In the genomic region with DNA sequence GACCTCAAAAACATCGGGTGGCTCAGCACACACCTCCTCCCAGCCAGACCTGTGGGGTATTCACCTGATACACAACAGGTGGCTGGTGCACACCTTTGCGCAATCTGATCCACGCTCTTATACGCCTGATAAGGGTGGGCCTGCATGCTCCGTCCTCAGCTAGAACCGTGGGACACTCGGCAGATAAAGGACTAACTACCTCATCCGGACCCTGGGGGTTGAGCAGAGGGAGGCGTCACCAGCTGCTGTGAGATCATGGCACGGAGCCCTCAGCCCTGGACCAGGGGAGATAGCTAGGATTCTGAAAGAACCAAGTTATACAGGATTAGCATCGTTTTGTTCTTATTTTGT, we compare ENCODE assay signal across 7 mouse cellular contexts. TPM values are rescaled to one million over a fixed set of nuclear protein-coding genes. Genes with fewer than 3 reads are reported as not detected.
DNase-seq lines count a peak whose midpoint lies in the region; ATAC-seq and TF ChIP-seq lines count a peak whose summit lies in the region.

A gene (plus strand): TSS at position 73 of the 351 bp plus-strand sequence.

- in situ Hi-C loops in Patski (cut with MboI; ENCODE audit: low pct_unique_long_range_greater_than_20kb) = loop anchor here (5.0 to 10.0 kb wide), 2 partner anchors 99 to 216 kb away; a partner anchor contains a TSS

- peaks cover 54% of the 10 kb centered on the region for H3K4me1 ChIP-seq in forebrain, embryonic 15.5 days

- no peaks in the 10 kb centered on the region for H3K9me3 ChIP-seq in forebrain, embryonic 15.5 days

- TF ChIP-seq CTCF in Patski (IDR thresholded peaks at IDR 0.05) = no peak

- WGBS in forebrain, embryonic 15.5 days = under 1% methylated on average over 11 of the region's 11 CpGs

- POLR2A ChIA-PET in Patski (lab: Charles Lee) = interaction anchor here (0.6 to 2.2 kb wide), 4 partner anchors 18 to 114 kb away, joined by 3 to 6 read pairs (median 4); a partner anchor contains a TSS

- peak; percentile 57 for ATAC-seq in Patski
- peak; percentile 24 for ATAC-seq in forebrain, embryonic 15.5 days (replicated peaks)
- ATAC-seq in hematopoietic stem cell, adult 5-6 weeks (replicated peaks in 1 of 2; ENCODE audit: insufficient read depth in 1 of 2, low FRiP score in 2 of 2, low TSS enrichment in 1 of 2, low read depth in 1 of 2, poor library complexity in 2 of 2, severe bottlenecking in 2 of 2) = peak; percentile 37 to 42; a peak in 2 of 4 replicates

- no peaks in the 10 kb centered on the region for H3K36me3 ChIP-seq in forebrain, embryonic 15.5 days

- H3K27ac ChIP-seq in forebrain, embryonic 15.5 days (replicated peaks) = peak within 1 kb of the TSS; percentile 90

- DNase-seq in Patski (ENCODE audit: low read depth, low spot score) = no peak
- peak; percentile 47 for DNase-seq in cerebellum, adult 11 months
- DNase-seq in layer of hippocampus, adult 9-10 months (ENCODE audit: low spot score) = peak; percentile 16
- DNase-seq in lung, postnatal 36 days = peak; percentile 65
- DNase-seq in right cerebral cortex, postnatal 4 days = peak; percentile 62

- CTCF ChIA-PET in Patski (lab: Charles Lee) = interaction anchor here (0.9 to 1.5 kb wide), 6 partner anchors 9 to 113 kb away, joined by 3 to 4 read pairs (median 3); a partner anchor contains a TSS

- H3K4me3 ChIP-seq in forebrain, embryonic 15.5 days = peak within 1 kb of the TSS; percentile 66

- H3K4me2 ChIP-seq in forebrain, embryonic 15.5 days (replicated peaks) = peak within 1 kb of the TSS; percentile 72

- H3K9ac ChIP-seq in forebrain, embryonic 15.5 days (replicated peaks) = peak within 1 kb of the TSS; percentile 78

- no peaks in the 10 kb centered on the region for H3K27me3 ChIP-seq in Patski
- no peaks in the 10 kb centered on the region for H3K27me3 ChIP-seq in forebrain, embryonic 15.5 days

RNA-seq across cellular contexts. Expression of the gene that starts here (rescaled TPM):
- 0.06 TPM for polyA plus RNA-seq in Patski (2021)
- polyA plus RNA-seq in forebrain, embryonic 15.5 days (2015; fragmentation: Nextera tagmentation; extraction: Ambion mirVana) = 0.06 TPM in 1 of 2 replicates, not detected in the other
- not detected in 2 replicates for total RNA-seq in hematopoietic stem cell, adult 5-6 weeks (2017)

Comparison
In these comparisons a context has a peak if more than half of its experiments do, and no peak if none do; other contexts are left out.
1. Peak in ATAC-seq in Patski; RNA of the gene not detected or under 1 TPM.
2. Peak in ATAC-seq, H3K4me3 ChIP-seq, H3K27ac ChIP-seq, H3K9ac ChIP-seq and H3K4me2 ChIP-seq in forebrain, embryonic 15.5 days; RNA of the gene not detected or under 1 TPM.
3. Peak in ATAC-seq in hematopoietic stem cell, adult 5-6 weeks; RNA of the gene not detected or under 1 TPM.